Mouse (Mus musculus) urinary bladder, postnatal 10 days (tissue): ENCODE measurements around the gene Supt6.

Source experiments
- DNase-seq: peaks from one replicate; pipeline ENCODE4 v3.0.0; 2022; ENCODE audit warnings: low spot score

Supt6 gene

GRCm38 (mm10) chr11:78166640-78167039, 79.1 kb downstream of the Supt6 start:
- no peak for DNase-seq

GRCm38 (mm10) chr11:78166161-78166560, 79.6 kb downstream of the Supt6 start:
- DNase-seq = no peak

- DNase-seq = no peak
These were observed 80.1 kb downstream of the Supt6 start for GRCm38 (mm10) chr11:78165761-78166109.

- no peak for DNase-seq
These were observed 80.6 kb downstream of the Supt6 start, which contains the start of gene Traf4 for GRCm38 (mm10) chr11:78164924-78165760. Gene Traf4, minus strand, starts transcription at chr11:78165589.

GRCm38 (mm10) chr11:78164604-78164923, 81.2 kb downstream of the Supt6 start:
- no peak for DNase-seq

- no peak for DNase-seq
These were observed 81.8 kb downstream of the Supt6 start for GRCm38 (mm10) chr11:78163681-78164603.

GRCm38 (mm10) chr11:78163045-78163444, 82.7 kb downstream of the Supt6 start:
- no peak for DNase-seq

- no peak for DNase-seq
These were observed 83.3 kb downstream of the Supt6 start for GRCm38 (mm10) chr11:78162504-78162903.

- DNase-seq = no peak
These were observed 83.8 kb downstream of the Supt6 start for GRCm38 (mm10) chr11:78161968-78162367.

- DNase-seq = no peak
These were observed 84.6 kb downstream of the Supt6 start for GRCm38 (mm10) chr11:78161169-78161568.

GRCm38 (mm10) chr11:78160675-78161074, 85.1 kb downstream of the Supt6 start:
- DNase-seq = no peak

- DNase-seq = no peak
These were observed 85.6 kb downstream of the Supt6 start for GRCm38 (mm10) chr11:78160171-78160570.

GRCm38 (mm10) chr11:78159557-78159956, 86.2 kb downstream of the Supt6 start:
- no peak for DNase-seq

GRCm38 (mm10) chr11:78159096-78159495, 86.7 kb downstream of the Supt6 start:
- DNase-seq = no peak
